Comparison of ENCODE assay signal across 11 mouse cellular contexts in the genomic region with DNA sequence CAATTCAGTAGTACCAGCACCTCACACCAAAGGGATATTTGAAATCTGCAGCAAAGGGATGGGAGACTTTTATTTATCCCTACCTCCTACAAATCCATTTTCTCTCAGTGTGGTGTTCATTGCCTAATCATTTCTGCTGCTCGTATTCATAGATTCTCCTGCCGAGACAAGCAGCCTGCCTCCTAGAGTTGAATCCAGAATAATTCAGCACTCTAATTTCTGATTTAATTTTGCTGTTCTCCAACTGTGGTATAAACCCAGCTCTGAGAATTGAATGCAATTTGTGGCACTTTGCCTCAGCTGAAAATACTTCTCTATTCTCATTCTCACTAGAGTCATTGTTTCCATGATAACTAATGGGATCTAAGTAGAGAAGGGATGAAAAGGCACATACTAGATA.
"Had no signal": no experiment of that assay in that cellular context is flagged by ENCODE, and none has a peak within 500 bp of the region (broad histone marks: within the 10 kb centered on the region; RNA-seq: fewer than 3 reads in every experiment).

No protein-coding gene starts in this region.

- H3K4me3 ChIP-seq: limb, embryonic 13.5 days; midbrain, embryonic 13.5 days; myocyte; neural tube, embryonic 15.5 days had no signal

- H3K27ac ChIP-seq: limb, embryonic 13.5 days; liver, embryonic 14.5 days; midbrain, embryonic 13.5 days; neural tube, embryonic 15.5 days had no signal

- ATAC-seq: inflammation-experienced regulatory T-cells, adult 6 months; intestine, postnatal 0 days; midbrain, embryonic 13.5 days had no signal

- DNase-seq: kidney, adult 8-10 months; kidney, postnatal 36 days; lung, adult 18-20 months; thymus, postnatal 4 days had no signal
